Mouse (Mus musculus) B cell, adult (primary cell): ENCODE measurements around the gene Vmn1r198. TPM values are rescaled to one million over a fixed set of nuclear protein-coding genes. Genes with fewer than 3 reads are reported as not detected.

Source experiments
- total RNA-seq: library from RNA; stranded (reverse); gene quantifications from 4 replicates; pipeline ENCODE4 v1.2.4, GENCODE M21; 2023; ENCODE audit not compliant: inconsistent age

Gene Vmn1r198
- not detected in 4 replicates for total RNA-seq

DNA sequence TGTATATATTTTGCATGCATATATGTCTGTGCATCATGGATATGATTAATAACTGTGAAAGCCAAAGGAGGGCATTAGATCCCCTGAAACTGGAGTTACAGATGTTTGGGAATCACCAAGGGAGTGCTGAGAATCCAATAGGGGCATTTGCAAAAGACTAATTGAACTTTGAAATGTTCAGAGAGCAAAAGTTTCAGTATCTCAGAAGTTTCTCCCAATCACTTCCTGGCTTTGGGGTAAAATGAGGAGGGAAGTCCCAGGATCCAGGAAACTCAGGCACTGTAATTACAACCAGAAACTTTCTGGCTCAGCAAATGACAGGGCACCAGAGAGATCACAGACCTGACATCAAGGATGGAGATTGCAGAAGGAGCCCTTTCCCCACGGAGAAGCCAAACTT, at the start of gene Vmn1r198:
TSS of gene Vmn1r198 (plus strand) at position 301 of the 400 bp plus-strand sequence.

DNA sequence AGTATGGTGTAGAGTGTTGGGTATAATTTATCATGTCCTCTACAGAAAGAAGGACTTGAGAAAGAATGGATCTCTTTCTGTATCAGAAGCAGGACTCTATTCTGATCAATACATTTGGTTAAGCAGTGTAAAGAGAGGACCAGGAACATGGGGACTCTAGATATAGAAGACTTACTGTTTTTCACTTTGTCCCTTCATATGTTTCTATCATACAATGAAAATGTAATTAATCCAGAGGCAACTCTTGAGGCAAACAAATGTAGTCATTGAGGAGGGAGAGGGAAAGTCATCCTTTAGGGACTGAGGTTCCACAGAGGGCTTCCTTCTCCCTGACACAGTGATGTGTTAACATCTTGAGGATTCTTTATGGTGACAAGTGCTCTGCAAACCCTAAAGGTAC, 25.9 kb upstream of the Vmn1r198 start, which contains the start of gene Vmn1r197:
TSS of gene Vmn1r197 (plus strand) at position 301 of the 400 bp plus-strand sequence.

DNA sequence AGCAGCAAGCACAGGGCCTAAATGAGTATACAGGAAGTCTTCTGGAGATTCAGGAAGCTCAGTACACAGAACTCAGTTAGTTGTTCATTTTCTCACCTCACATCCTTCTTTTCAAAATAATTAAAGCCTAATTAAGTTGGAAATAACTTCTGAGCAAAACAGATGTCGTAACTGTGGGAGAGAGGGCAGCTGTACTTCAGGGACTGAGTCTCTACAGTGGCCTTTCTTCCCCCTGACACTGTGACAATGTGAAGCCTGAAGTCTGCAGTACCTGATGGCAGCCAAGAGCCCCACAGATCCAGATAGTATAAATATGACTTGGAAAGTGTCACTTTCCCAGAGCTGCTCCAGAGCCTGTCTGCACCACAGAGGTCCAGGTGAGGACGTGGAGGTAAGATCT, 29.4 kb downstream of the Vmn1r198 start, which contains the start of gene Vmn1r199:
TSS of gene Vmn1r199 (plus strand) at position 301 of the 400 bp plus-strand sequence.

DNA sequence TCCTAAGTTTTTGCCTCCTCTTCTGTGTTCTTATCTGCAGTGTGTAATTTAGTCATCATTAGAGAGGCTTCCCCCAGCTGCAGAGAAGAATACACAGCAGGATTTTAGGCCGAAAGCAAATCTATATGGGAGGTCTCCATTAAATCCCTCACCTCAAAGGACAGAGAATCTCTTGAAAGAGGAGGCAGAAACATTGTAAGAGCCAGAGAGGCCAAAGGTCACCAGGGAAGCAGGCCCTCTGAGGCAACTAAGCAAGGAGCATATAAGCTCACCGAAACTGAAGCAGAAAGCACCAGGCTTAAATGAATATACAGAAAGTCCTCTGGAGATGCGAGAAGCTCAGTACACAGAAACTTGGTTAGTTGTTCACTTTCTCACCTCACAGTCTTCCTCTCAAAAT, 39.9 kb downstream of the Vmn1r198 start, which contains the start of gene Vmn1r200:
TSS of gene Vmn1r200 (plus strand) at position 301 of the 400 bp plus-strand sequence.

Other genes starting within 250 kb of the Vmn1r198 start
- gene Vmn1r189, start 244.5 kb upstream of the Vmn1r198 start, total RNA-seq, result not detected in 4 replicates
- not detected in 4 replicates for gene Vmn1r191, start 166.4 kb upstream of the Vmn1r198 start, total RNA-seq
- gene Vmn1r192, start 159.2 kb upstream of the Vmn1r198 start, total RNA-seq, result not detected in 4 replicates
- not detected in 4 replicates for gene Vmn1r193, start 127.2 kb upstream of the Vmn1r198 start, total RNA-seq
- not detected in 4 replicates for gene Vmn1r194, start 106.1 kb upstream of the Vmn1r198 start, total RNA-seq
- not detected in 4 replicates for gene Vmn1r195, start 79.8 kb upstream of the Vmn1r198 start, total RNA-seq
- not detected in 4 replicates for gene Vmn1r196, start 60.4 kb upstream of the Vmn1r198 start, total RNA-seq
- not detected in 4 replicates for gene Vmn1r197, start 25.8 kb upstream of the Vmn1r198 start, total RNA-seq
- not detected in 4 replicates for gene Vmn1r199, start 29.5 kb downstream of the Vmn1r198 start, total RNA-seq
- not detected in 4 replicates for gene Vmn1r200, start 40.0 kb downstream of the Vmn1r198 start, total RNA-seq
- not detected in 4 replicates for gene Vmn1r201, start 121.6 kb downstream of the Vmn1r198 start, total RNA-seq
- not detected in 4 replicates for gene Vmn1r202, start 155.0 kb downstream of the Vmn1r198 start, total RNA-seq
- gene Vmn1r203, start 167.8 kb downstream of the Vmn1r198 start, total RNA-seq, result 0.15 TPM in 1 of 4 replicates, not detected in the others
- gene Vmn1r204, start 202.8 kb downstream of the Vmn1r198 start, total RNA-seq, result not detected in 4 replicates
- not detected in 4 replicates for gene Vmn1r205, start 242.6 kb downstream of the Vmn1r198 start, total RNA-seq